Mouse (Mus musculus): ENCODE results near the gene Prkaa1. TPM values are rescaled to one million over a fixed set of nuclear protein-coding genes. Genes with fewer than 3 reads are reported as not detected.
A peak's percentile ranks its signal among the peaks of the same experiment; 100 is the strongest.
"Not testable (repeated sequence)": the region's sequence is repeated elsewhere in the genome, so short reads cannot be mapped to it uniquely, and the experiment has no call there.

The Prkaa1 gene
- polyA plus RNA-seq, 1 experiment = 14.1 TPM

- no peak for DNase-seq (ENCODE audit: extremely low spot score in 1 of 2, low spot score in 1 of 2)
These were observed 13.7 kb downstream of the Prkaa1 start for GRCm38 (mm10) chr15:5157386-5157785.

GRCm38 (mm10) chr15:5158827-5159226 is 15.2 kb downstream of the Prkaa1 start:
- DNase-seq (ENCODE audit: extremely low spot score in 1 of 2, low spot score in 1 of 2) = no peak

GRCm38 (mm10) chr15:5165121-5165773 is 21.6 kb downstream of the Prkaa1 start:
- no peak for DNase-seq (ENCODE audit: extremely low spot score in 1 of 2, low spot score in 1 of 2)

- DNase-seq (ENCODE audit: extremely low spot score in 1 of 2, low spot score in 1 of 2) = no peak
These were observed 29.7 kb downstream of the Prkaa1 start for GRCm38 (mm10) chr15:5173217-5173820.

GRCm38 (mm10) chr15:5184668-5185330 is 41.1 kb downstream of the Prkaa1 start:
- DNase-seq (ENCODE audit: extremely low spot score in 1 of 2, low spot score in 1 of 2) = peak in 1 of 2 experiments; percentile 16

GRCm38 (mm10) chr15:5185366-5186292 is 42.0 kb downstream of the Prkaa1 start, which contains the start of gene Ttc33:
Gene Ttc33 (plus strand): TSS chr15:5185525.
- peak; percentile 61 to 87 for DNase-seq (ENCODE audit: extremely low spot score in 1 of 2, low spot score in 1 of 2)

- peak in 1 of 2 experiments; percentile 26 for DNase-seq (ENCODE audit: extremely low spot score in 1 of 2, low spot score in 1 of 2)
These were observed 42.6 kb downstream of the Prkaa1 start for GRCm38 (mm10) chr15:5186293-5186675.

GRCm38 (mm10) chr15:5187116-5187515 is 43.5 kb downstream of the Prkaa1 start:
- DNase-seq (ENCODE audit: extremely low spot score in 1 of 2, low spot score in 1 of 2) = no peak

- no peak for DNase-seq (ENCODE audit: extremely low spot score in 1 of 2, low spot score in 1 of 2)
These were observed 44.4 kb downstream of the Prkaa1 start for GRCm38 (mm10) chr15:5188029-5188428.

- peak in 1 of 2 experiments; percentile 18 for DNase-seq (ENCODE audit: extremely low spot score in 1 of 2, low spot score in 1 of 2)
These were observed 45.9 kb downstream of the Prkaa1 start for GRCm38 (mm10) chr15:5189504-5190093.

GRCm38 (mm10) chr15:5193833-5194232 is 50.2 kb downstream of the Prkaa1 start:
- DNase-seq (ENCODE audit: extremely low spot score in 1 of 2, low spot score in 1 of 2) = peak in 1 of 2 experiments; percentile 32

GRCm38 (mm10) chr15:5194446-5194845 is 50.8 kb downstream of the Prkaa1 start:
- DNase-seq (ENCODE audit: extremely low spot score in 1 of 2, low spot score in 1 of 2) = peak in 1 of 2 experiments; percentile 22

GRCm38 (mm10) chr15:5194931-5195330 is 51.3 kb downstream of the Prkaa1 start:
- DNase-seq (ENCODE audit: extremely low spot score in 1 of 2, low spot score in 1 of 2) = no peak

GRCm38 (mm10) chr15:5195987-5196514 is 52.4 kb downstream of the Prkaa1 start:
- DNase-seq (ENCODE audit: extremely low spot score in 1 of 2, low spot score in 1 of 2) = no peak

GRCm38 (mm10) chr15:5196691-5197090 is 53.0 kb downstream of the Prkaa1 start:
- DNase-seq (ENCODE audit: extremely low spot score in 1 of 2, low spot score in 1 of 2) = no peak

GRCm38 (mm10) chr15:5205222-5205621 is 61.6 kb downstream of the Prkaa1 start:
- DNase-seq (ENCODE audit: extremely low spot score in 1 of 2, low spot score in 1 of 2) = no peak

- no peak for DNase-seq (ENCODE audit: extremely low spot score in 1 of 2, low spot score in 1 of 2)
These were observed 65.5 kb downstream of the Prkaa1 start for GRCm38 (mm10) chr15:5209116-5209515.

- DNase-seq (ENCODE audit: extremely low spot score in 1 of 2, low spot score in 1 of 2) = no peak
These were observed 76.8 kb downstream of the Prkaa1 start for GRCm38 (mm10) chr15:5220491-5220890.

GRCm38 (mm10) chr15:5230746-5231145 is 87.1 kb downstream of the Prkaa1 start:
- DNase-seq (ENCODE audit: extremely low spot score in 1 of 2, low spot score in 1 of 2) = not testable (repeated sequence)

Measured in frontal cortex, adult 2 months (tissue).